ENCODE assay signal across 10 mouse cellular contexts in the genomic region with DNA sequence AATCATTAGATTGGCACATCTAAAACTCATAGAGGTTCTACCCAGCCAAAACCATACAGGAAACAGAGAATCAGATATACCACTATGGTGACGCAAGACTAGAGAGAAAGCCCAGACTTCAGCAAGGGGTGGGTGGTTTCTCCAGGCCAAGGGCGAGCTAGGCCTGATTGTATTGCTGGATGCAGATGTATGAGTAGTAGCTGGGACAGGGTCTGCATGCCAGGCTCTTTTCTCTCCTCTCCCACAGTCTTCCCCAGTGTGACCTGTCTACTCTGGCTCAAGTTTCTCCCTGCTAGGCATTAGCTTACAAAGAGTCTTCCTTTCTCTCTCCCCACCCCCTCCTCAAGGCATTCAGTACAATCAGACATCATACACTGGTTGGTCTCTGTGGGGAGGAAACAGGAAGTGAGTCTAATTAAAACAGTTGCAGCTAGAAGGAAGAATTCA.
A peak's percentile ranks its signal among the peaks of the same experiment; 100 is the strongest.
DNase-seq lines count a peak whose midpoint lies in the region; ATAC-seq and TF ChIP-seq lines count a peak whose summit lies in the region.
"Had no signal": no experiment of that assay in that cellular context is flagged by ENCODE, and none has a peak within 500 bp of the region (broad histone marks: within the 10 kb centered on the region; RNA-seq: fewer than 3 reads in every experiment).

No protein-coding gene starts in this region.

- DNase-seq in liver, adult 2 months (ENCODE audit: extremely low read depth, low read depth, low spot score), result peak; percentile 9
- DNase-seq in MEL-GATA-1-ER (ENCODE audit: extremely low read depth, low read depth), result peak; percentile 11
- no peak for DNase-seq in retina, embryonic 14.5 days (ENCODE audit: low spot score)
- DNase-seq in adrenal gland, postnatal 36 days, result no peak

- TF ChIP-seq POLR2A in liver, adult 2 months (IDR thresholded peaks at IDR 0.05; ENCODE audit: extremely low read depth, insufficient read depth, low read length), result no peak
- no peak for TF ChIP-seq POLR2A in embryonic fibroblast, embryonic 13.5 days (IDR thresholded peaks at IDR 0.05; ENCODE audit: low read depth, low read length)
- TF ChIP-seq POLR2A in small intestine, adult 2 months (IDR thresholded peaks at IDR 0.05; ENCODE audit: low read depth, low read length), result no peak

- 89% methylated on average over 2 of the region's 2 CpGs for WGBS in liver, adult 2 months
- WGBS in liver, embryonic 12.5 days (ENCODE audit: insufficient replicate concordance), result 20% methylated on average over 2 of the region's 2 CpGs
- WGBS in small intestine, adult 2 months, result 85% methylated on average over 2 of the region's 2 CpGs
- WGBS in hindbrain, embryonic 12.5 days, result 83% methylated on average over 2 of the region's 2 CpGs

- no peaks in the 10 kb centered on the region for H3K27me3 ChIP-seq in liver, adult 2 months (ENCODE audit: control insufficient read depth, insufficient read depth, low read length)
- no peaks in the 10 kb centered on the region for H3K27me3 ChIP-seq in liver, embryonic 12.5 days (replicated peaks)
- no peaks in the 10 kb centered on the region for H3K27me3 ChIP-seq in small intestine, adult 2 months (ENCODE audit: control insufficient read depth, insufficient read depth, low read length)
- no peaks in the 10 kb centered on the region for H3K27me3 ChIP-seq in hindbrain, embryonic 12.5 days
- H3K27me3 ChIP-seq: hindbrain, embryonic 15.5 days had no signal

- ATAC-seq in liver, embryonic 12.5 days, result no peak
- ATAC-seq in hindbrain, embryonic 12.5 days (ENCODE audit: low FRiP score), result no peak

- no peak overlapping the region for H3K4me2 ChIP-seq in liver, embryonic 12.5 days
- H3K4me2 ChIP-seq in hindbrain, embryonic 12.5 days (replicated peaks), result no peak overlapping the region
- H3K4me2 ChIP-seq: hindbrain, embryonic 15.5 days had no signal

- H3K79me2 ChIP-seq in liver, adult 2 months (ENCODE audit: control insufficient read depth, insufficient read depth, low read length), result no peaks in the 10 kb centered on the region

- no peaks in the 10 kb centered on the region for H3K36me3 ChIP-seq in liver, adult 2 months (ENCODE audit: control insufficient read depth, insufficient read depth, low read length)
- no peaks in the 10 kb centered on the region for H3K36me3 ChIP-seq in liver, embryonic 12.5 days
- no peaks in the 10 kb centered on the region for H3K36me3 ChIP-seq in small intestine, adult 2 months (ENCODE audit: control insufficient read depth, insufficient read depth, low read length)
- H3K36me3 ChIP-seq in hindbrain, embryonic 12.5 days, result no peaks in the 10 kb centered on the region
- H3K36me3 ChIP-seq: hindbrain, embryonic 15.5 days had no signal

- no peak overlapping the region for H3K9ac ChIP-seq in liver, adult 2 months (ENCODE audit: low read depth, low read length)
- no peak overlapping the region for H3K9ac ChIP-seq in liver, embryonic 12.5 days
- H3K9ac ChIP-seq in hindbrain, embryonic 12.5 days, result no peak overlapping the region
- H3K9ac ChIP-seq: hindbrain, embryonic 15.5 days had no signal

- no peak for TF ChIP-seq CTCF in liver, adult 2 months (IDR thresholded peaks at IDR 0.05; ENCODE audit: low read depth, low read length)
- TF ChIP-seq CTCF in embryonic fibroblast, embryonic 13.5 days (IDR thresholded peaks at IDR 0.05; ENCODE audit: borderline replicate concordance, insufficient read depth, low read length), result no peak
- no peak for TF ChIP-seq CTCF in small intestine, adult 2 months (IDR thresholded peaks at IDR 0.05; ENCODE audit: extremely low read depth, insufficient read length, insufficient replicate concordance, low read depth, low read length)

- no peaks in the 10 kb centered on the region for H3K9me3 ChIP-seq in liver, embryonic 12.5 days (replicated peaks)
- no peaks in the 10 kb centered on the region for H3K9me3 ChIP-seq in hindbrain, embryonic 12.5 days (replicated peaks)
- H3K9me3 ChIP-seq: hindbrain, embryonic 15.5 days had no signal

- H3K4me3 ChIP-seq in liver, adult 2 months (ENCODE audit: insufficient read depth, low read depth, low read length), result no peak overlapping the region
- H3K4me3 ChIP-seq in liver, embryonic 12.5 days, result no peak overlapping the region
- H3K4me3 ChIP-seq in embryonic fibroblast, embryonic 13.5 days (ENCODE audit: insufficient read depth, low read length), result no peak overlapping the region
- H3K4me3 ChIP-seq in small intestine, adult 2 months (ENCODE audit: low read depth, low read length), result no peak overlapping the region
- no peak overlapping the region for H3K4me3 ChIP-seq in hindbrain, embryonic 12.5 days
- H3K4me3 ChIP-seq: hindbrain, embryonic 15.5 days had no signal

- H3K27ac ChIP-seq in liver, adult 2 months (replicated peaks; ENCODE audit: insufficient read depth, low read depth, low read length), result no peak overlapping the region
- no peak overlapping the region for H3K27ac ChIP-seq in liver, embryonic 12.5 days
- H3K27ac ChIP-seq in embryonic fibroblast, embryonic 13.5 days (ENCODE audit: insufficient read depth, low read length), result peak overlapping the region; percentile 12; the same call in 1 of the 2 replicates
- H3K27ac ChIP-seq in small intestine, adult 2 months (ENCODE audit: insufficient read depth, low read depth, low read length), result 0 out of 2 replicates have a peak overlapping the region, but pooled peaks have one; percentile 22
- no peak overlapping the region for H3K27ac ChIP-seq in hindbrain, embryonic 12.5 days
- H3K27ac ChIP-seq: hindbrain, embryonic 15.5 days; stomach, postnatal 0 days had no signal

- 0 out of 2 replicates have a peak, but pooled peaks cover 2% of the 10 kb centered on the region for H3K4me1 ChIP-seq in liver, adult 2 months (ENCODE audit: control insufficient read depth, insufficient read depth, low read length)
- 0 out of 2 replicates have a peak, but pooled peaks cover 3% of the 10 kb centered on the region for H3K4me1 ChIP-seq in liver, embryonic 12.5 days
- H3K4me1 ChIP-seq in embryonic fibroblast, embryonic 13.5 days (ENCODE audit: control insufficient read depth, insufficient read depth, low read length), result peaks cover 3% of the 10 kb centered on the region; the same call in 1 of the 2 replicates
- H3K4me1 ChIP-seq in small intestine, adult 2 months (ENCODE audit: control insufficient read depth, insufficient read depth, insufficient read length, low read length), result peaks cover 4% of the 10 kb centered on the region; the same call in 1 of the 2 replicates
- H3K4me1 ChIP-seq in hindbrain, embryonic 12.5 days, result no peaks in the 10 kb centered on the region
- H3K4me1 ChIP-seq: hindbrain, embryonic 15.5 days had no signal

Comparison
In these comparisons a context has a peak if more than half of its experiments do, and no peak if none do; other contexts are left out.
1. DNase-seq: peak in liver, adult 2 months (single experiment) and MEL-GATA-1-ER (single experiment); none in retina, embryonic 14.5 days (single experiment) and adrenal gland, postnatal 36 days (0 of 2).
2. H3K27ac ChIP-seq: peak in embryonic fibroblast, embryonic 13.5 days (single experiment) and small intestine, adult 2 months (single experiment); none in liver, adult 2 months (single experiment), liver, embryonic 12.5 days (single experiment) and hindbrain, embryonic 12.5 days (single experiment).